Mouse (Mus musculus): ENCODE measurements around the gene Gm8857.
"Not testable (repeated sequence)": the region's sequence is repeated elsewhere in the genome, so short reads cannot be mapped to it uniquely, and the experiment has no call there.

Gene Gm8857

DNA sequence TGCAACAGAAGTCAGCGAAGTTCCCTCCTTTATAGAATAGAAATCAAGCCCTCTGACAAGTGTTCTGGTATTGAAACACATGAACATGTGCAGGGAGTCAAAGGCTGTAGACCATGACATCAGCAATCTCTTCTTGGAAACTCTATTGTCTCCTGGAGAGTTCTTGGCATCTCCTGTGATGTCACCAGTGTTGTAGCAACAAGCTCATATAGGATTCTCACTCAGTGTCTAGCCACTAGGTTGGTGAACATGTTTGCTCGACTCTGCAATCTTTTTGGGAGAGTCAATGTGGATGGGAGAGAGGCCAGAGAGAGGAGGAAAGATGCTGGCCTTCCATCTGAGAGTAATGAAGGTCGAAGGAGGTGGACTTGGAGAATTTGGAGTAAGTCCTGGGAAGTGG is at the start of gene Gm8857, which contains the start of gene Gm8871:
Gene Gm8857 (plus strand): TSS at position 303 of the 400 bp plus-strand sequence.
Gene Gm8871 (plus strand): TSS at position 301 of the 400 bp plus-strand sequence.
- not testable (repeated sequence) for DNase-seq (ENCODE audit: extremely low read depth, low read depth, low spot score)

DNA sequence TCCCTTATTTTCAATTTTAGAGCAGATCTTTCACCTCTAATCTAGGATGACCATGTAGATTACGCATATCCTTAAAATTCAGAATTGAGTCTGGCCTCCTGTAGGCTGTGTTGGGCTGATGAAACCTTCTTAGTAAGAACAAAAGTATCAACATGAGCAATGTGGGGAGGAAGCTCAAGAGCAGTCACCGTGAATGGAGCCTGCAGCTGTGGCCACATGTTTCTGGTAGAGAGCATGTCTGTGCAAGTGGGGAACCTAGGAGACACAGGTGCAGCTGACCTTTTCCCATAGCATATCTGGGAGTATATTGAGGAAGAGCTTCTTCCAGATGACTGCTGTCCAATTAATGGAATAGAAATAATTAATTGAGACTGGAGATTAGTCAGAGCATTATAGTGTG is 5.9 kb downstream of the Gm8857 start:
- not testable (repeated sequence) for DNase-seq (ENCODE audit: extremely low read depth, low read depth, low spot score)

DNA sequence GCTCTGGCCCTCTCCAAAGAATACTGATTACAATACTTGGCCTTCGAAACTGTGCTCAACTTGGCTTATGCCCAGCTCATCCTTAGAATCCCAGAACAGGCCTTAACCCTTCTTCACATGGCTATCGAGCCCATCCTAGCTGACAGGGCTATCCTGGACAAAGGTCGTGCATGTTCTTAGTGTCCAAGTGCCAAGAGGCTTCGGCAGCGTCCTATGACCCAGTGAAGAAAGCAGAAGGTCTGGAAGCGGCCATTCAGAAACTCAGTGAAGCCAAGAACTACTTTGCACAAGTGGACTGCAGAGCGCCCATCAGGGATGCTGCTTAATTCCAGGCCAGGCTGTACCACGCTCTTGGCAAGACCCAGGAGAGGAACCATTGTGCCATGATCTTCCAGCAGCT is 10.4 kb downstream of the Gm8857 start:
- not testable (repeated sequence) for DNase-seq (ENCODE audit: extremely low read depth, low read depth, low spot score)
